Mouse (Mus musculus) ES-E14 (cell line): Measurements from ENCODE around the gene Btrc. TPM values are rescaled to one million over a fixed set of nuclear protein-coding genes. Genes with fewer than 3 reads are reported as not detected.

Experiments
- DNase-seq: peaks from one replicate; pipeline ENCODE4 v3.0.0-alpha.2; 2013; ENCODE audit warnings: low read depth, low spot score
- H3K27ac ChIP-seq: 2 replicates; pipeline ENCODE4 v1.5.1; 2012; ENCODE audit warnings: low read depth, mild to moderate bottlenecking, low read length, moderate library complexity, mixed read lengths; ENCODE audit not compliant: poor library complexity, insufficient read depth, severe bottlenecking
- H3K36me3 ChIP-seq: 2 replicates; pipeline ENCODE4 v1.6.1; 2012; ENCODE audit warnings: mild to moderate bottlenecking, low read length, moderate library complexity, mixed read lengths; ENCODE audit not compliant: control insufficient read depth, poor library complexity, insufficient read depth, severe bottlenecking
- H3K4me1 ChIP-seq, 2 experiments: fragments of 150-350 bp in 1 of 2; sonication (generic) in 1 of 2; 2 replicates each; pipeline ENCODE4 v1.6.1; 2012; ENCODE audit warnings: low read length in 2 of 2, mild to moderate bottlenecking in 1 of 2, mixed read lengths in 1 of 2; ENCODE audit not compliant: control insufficient read depth in 2 of 2, insufficient read depth in 2 of 2, poor library complexity in 1 of 2
- H3K4me3 ChIP-seq, 2 experiments: fragments of 150-350 bp in 1 of 2; sonication (generic) in 1 of 2; 2 replicates each; pipeline ENCODE4 v1.5.1; 2012; ENCODE audit warnings: low read length in 2 of 2, low read depth in 1 of 2, mild to moderate bottlenecking in 1 of 2, mixed read lengths in 1 of 2; ENCODE audit not compliant: insufficient read depth in 1 of 2, poor library complexity in 1 of 2, severe bottlenecking in 1 of 2
- H3K9ac ChIP-seq: 2 replicates; pipeline ENCODE4 v1.6.1; 2012; ENCODE audit warnings: low read depth, mild to moderate bottlenecking, low read length, mixed read lengths; ENCODE audit not compliant: poor library complexity, insufficient read depth, severe bottlenecking
- H3K9me3 ChIP-seq: fragments of 150-350 bp; sonication (generic); 2 replicates; pipeline ENCODE4 v1.6.1; 2012; ENCODE audit warnings: low read depth, mild to moderate bottlenecking, low read length; ENCODE audit not compliant: control insufficient read depth, insufficient read depth
- CHD2 ChIP-seq: IDR thresholded peaks from 2 replicates; pipeline ENCODE4 v1.6.1; 2014; ENCODE audit warnings: mild to moderate bottlenecking, low read depth, low read length, inconsistent platforms
- HCFC1 ChIP-seq: IDR thresholded peaks from 2 replicates; pipeline ENCODE4 v1.6.1; 2012; ENCODE audit warnings: low read length, inconsistent platforms, borderline replicate concordance; ENCODE audit not compliant: insufficient read depth
- MAFK ChIP-seq: IDR thresholded peaks from 2 replicates; pipeline ENCODE4 v1.6.1; 2014; ENCODE audit warnings: mild to moderate bottlenecking, low read depth, low read length, inconsistent platforms; ENCODE audit not compliant: insufficient read depth
- ZC3H11A ChIP-seq: IDR thresholded peaks from 2 replicates; pipeline ENCODE4 v1.6.1; 2012; ENCODE audit warnings: low read depth, mild to moderate bottlenecking, inconsistent platforms, low read length, borderline replicate concordance
- ZNF384 ChIP-seq: IDR thresholded peaks from 2 replicates; pipeline ENCODE4 v1.6.1; 2012; ENCODE audit warnings: low read depth, low read length, inconsistent platforms
- in situ Hi-C, 2 experiments: fragments of 600-800 bp; cut with MboI; formaldehyde crosslinking; loops; one replicate each; pipeline ENCODE4 v1.15.1; 2025; ENCODE audit warnings: low sequenced_read_pairs in 2 of 2, inconsistent platforms in 1 of 2; ENCODE audit not compliant: unreplicated experiment in 2 of 2
- total RNA-seq: library from RNA; depleted of rRNA; stranded (reverse); fragments of 300-350 nt; gene quantifications from 2 replicates; pipeline ENCODE4 v1.2.3, GENCODE M21; 2012

Btrc gene
- total RNA-seq, 1 experiment: 17.4 TPM

DNA sequence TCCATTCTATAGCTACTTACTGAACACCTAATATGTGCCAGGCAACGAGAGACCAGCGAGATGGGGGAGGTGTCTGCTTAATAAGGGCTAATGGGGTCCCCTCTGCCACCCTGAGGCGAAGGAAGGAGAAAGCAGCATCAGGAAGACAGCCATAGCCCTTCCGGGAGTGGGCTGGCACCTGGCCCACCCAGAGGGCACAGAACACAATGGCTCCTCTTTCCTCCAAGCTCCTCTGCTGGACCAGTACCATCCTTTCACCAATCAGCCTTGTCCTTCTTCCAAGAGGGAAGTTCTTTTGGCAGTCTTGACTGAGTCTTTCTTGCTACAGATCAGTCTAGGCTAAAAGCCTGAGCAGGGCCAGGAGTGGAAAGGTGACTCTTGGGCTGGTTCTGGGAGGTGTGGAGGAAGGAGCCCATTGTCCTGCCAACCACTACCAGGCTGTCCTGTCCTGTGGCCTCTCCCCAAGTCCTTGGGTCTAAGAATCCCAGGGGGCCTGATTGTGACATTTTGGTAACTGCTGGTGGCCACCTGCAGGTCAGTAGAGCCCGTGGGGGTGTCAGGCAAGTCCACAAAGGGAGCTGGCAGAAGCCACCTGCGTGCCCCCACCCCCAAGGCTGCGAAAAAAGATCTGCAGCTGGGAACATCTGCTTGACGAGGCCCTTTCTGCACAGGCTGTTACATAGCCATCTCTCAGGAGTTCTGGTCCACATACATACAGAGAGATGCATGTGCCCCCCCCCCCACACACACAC lies 177.3 kb downstream of the Btrc start:
- H3K27ac ChIP-seq: no peak overlapping the region
- no peak overlapping the region for H3K9ac ChIP-seq
- in situ Hi-C loops: loop anchor here in 1 of 2 experiments (10.0 kb wide), 1 partner anchor 316 kb away; no protein-coding TSS in a partner anchor
- no peaks in the 10 kb centered on the region for H3K36me3 ChIP-seq
- no peak for DNase-seq
- TF ChIP-seq MAFK: no peak
- no peak for TF ChIP-seq ZC3H11A
- TF ChIP-seq CHD2: no peak
- TF ChIP-seq ZNF384: no peak
- TF ChIP-seq HCFC1: no peak
- peak overlapping the region; percentile 46 to 67; a peak in 3 of 4 replicates for H3K4me3 ChIP-seq
- no peaks in the 10 kb centered on the region for H3K9me3 ChIP-seq
- H3K4me1 ChIP-seq: peaks cover 0 to 2% of the 10 kb centered on the region in 2 experiments; a peak in 1 of 4 replicates

DNA sequence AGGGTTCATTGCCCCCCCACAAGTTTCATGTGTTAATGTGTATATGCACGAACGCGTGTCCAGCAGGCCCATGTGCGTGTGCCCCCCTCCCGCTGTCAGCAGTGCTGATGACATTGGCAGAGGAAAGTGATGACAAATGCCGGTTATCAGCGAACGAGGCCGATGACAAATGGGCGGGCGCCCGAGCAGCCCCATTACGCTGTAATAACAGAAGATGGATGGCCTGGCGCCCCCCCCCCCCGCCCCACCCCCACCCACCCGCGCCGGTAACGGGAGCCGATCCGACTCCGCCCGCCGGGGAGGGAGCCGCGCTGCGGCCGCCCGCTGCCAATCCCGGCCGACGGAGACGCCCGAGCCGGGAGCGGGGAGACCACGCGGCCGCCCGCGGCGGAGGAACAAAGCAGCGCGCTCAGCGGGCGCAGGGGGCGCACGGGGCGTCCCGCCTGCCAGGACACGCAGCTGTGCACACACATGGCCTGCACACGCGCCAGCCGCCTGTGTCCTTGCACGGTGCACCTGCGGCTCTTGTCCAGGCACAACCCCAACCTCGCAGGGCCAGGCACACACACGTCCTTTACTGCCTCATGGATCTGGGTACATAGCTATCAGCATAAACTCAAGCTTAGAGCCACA lies 178.0 kb downstream of the Btrc start:
- Histone ChIP-seq H3K4me1 (peaks cover 0 to 2% of the 10 kb centered on the region in 2 experiments; a peak in 1 of 4 replicates), H3K36me3 (no peaks in the 10 kb centered on the region), H3K9me3 (no peaks in the 10 kb centered on the region), H3K4me3 (peak overlapping the region; percentile 46 to 67), H3K9ac (peak overlapping the region; percentile 58), H3K27ac (no peak overlapping the region)
- DNase-seq: no peak
- TF ChIP-seq CHD2: no peak
- TF ChIP-seq HCFC1: peak; percentile 10; the same call in 1 of the 2 replicates
- in situ Hi-C loops: loop anchor here in 1 of 2 experiments (10.0 kb wide), 1 partner anchor 317 kb away; no protein-coding TSS in a partner anchor

DNA sequence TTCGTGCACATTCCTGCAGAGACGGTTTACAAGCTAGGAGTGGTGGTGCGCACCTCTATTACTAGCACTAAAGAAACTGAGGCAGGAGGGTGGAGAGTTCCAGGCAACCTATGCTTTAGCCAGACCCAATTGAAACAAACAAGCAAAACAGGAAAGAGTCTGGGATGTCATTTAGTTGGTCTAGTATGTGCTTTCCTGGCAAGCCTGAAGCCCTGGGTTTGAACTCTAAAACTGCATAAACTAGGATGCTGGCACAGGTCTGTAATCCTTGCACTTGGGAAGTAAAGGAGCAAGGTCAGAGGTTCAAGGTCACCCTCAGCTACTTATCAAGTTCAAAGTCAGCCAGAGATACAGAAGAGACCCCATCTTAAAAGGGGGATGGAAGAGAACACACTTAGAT lies 178.5 kb downstream of the Btrc start:
- Histone ChIP-seq H3K27ac (no peak overlapping the region), H3K4me1 (peaks cover 0 to 2% of the 10 kb centered on the region in 2 experiments; a peak in 1 of 4 replicates), H3K36me3 (no peaks in the 10 kb centered on the region), H3K4me3 (peak overlapping the region; percentile 43 to 67), H3K9me3 (no peaks in the 10 kb centered on the region), H3K9ac (no peak overlapping the region)
- no peak for DNase-seq
- TF ChIP-seq ZC3H11A: no peak
- no peak for TF ChIP-seq MAFK
- TF ChIP-seq HCFC1: no peak
- no peak for TF ChIP-seq CHD2
- no peak for TF ChIP-seq ZNF384
- in situ Hi-C loops: loop anchor here in 1 of 2 experiments (10.0 kb wide), 1 partner anchor 317 kb away; no protein-coding TSS in a partner anchor

DNA sequence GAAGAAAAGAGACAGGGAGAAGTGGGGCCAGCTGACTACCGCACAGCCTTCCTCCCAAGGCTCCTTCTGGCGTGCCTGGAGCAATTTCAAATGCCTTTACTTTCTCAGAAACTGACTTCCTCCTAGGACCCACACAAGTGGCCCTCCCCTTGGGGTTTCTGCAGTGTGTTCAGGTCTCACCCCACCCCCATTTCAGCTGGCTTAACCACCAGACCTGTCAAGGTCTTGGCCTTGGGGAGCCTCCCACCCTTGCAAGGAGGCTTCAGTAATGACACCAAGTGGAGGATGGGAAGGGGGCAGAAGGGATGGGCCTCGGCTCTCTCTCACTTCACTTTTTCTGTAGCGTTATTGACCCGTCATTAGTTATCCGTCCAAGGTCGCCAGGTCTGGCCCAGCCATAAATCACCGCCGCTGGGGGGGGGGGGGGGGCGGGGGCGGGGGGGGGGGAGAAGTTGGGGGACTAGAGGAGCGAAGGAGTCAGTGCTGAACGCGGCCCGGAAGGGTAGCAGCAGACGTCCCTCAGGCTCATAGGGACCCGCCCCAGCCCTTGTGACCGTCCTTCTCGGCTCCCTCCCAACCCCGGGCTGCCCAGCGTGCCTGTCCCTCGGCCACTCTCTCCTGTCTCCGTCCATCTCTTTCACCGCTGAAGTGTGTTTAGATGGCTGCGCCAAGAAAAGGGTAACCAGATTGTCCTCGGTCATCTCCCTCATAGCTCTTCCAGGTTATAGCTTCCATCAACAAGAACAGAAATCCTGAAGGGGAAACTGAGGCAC lies 180.8 kb downstream of the Btrc start:
- Histone ChIP-seq H3K36me3 (no peaks in the 10 kb centered on the region), H3K4me1 (peaks cover 0 to 3% of the 10 kb centered on the region in 2 experiments; a peak in 1 of 4 replicates), H3K9me3 (no peaks in the 10 kb centered on the region), H3K9ac (no peak overlapping the region), H3K4me3 (peak overlapping the region; percentile 36 to 74), H3K27ac (no peak overlapping the region)
- no peak for DNase-seq
- no peak for TF ChIP-seq CHD2
- TF ChIP-seq MAFK: no peak
- TF ChIP-seq ZNF384: no peak
- TF ChIP-seq HCFC1: no peak
- TF ChIP-seq ZC3H11A: no peak
- in situ Hi-C loops: loop anchor here in 1 of 2 experiments (10.0 kb wide), 1 partner anchor 320 kb away; no protein-coding TSS in a partner anchor
